Mouse (Mus musculus) frontal cortex, adult 2 months (tissue): ENCODE data around the gene Yjefn3. TPM values are rescaled to one million over a fixed set of nuclear protein-coding genes. Genes with fewer than 3 reads are reported as not detected.

ENCODE experiments used
- DNase-seq, 2 experiments: peaks; one replicate each; pipeline ENCODE4 v3.0.0; 2022; ENCODE audit warnings: low spot score in 1 of 2; ENCODE audit errors: extremely low spot score in 1 of 2
- polyA plus RNA-seq: library from polyadenylated mRNA; depleted of rRNA; stranded (reverse); fragments of >200 nt; gene quantifications from 2 replicates; pipeline ENCODE4 v1.2.3, GENCODE M21; 2012

Yjefn3 gene
- polyA plus RNA-seq, 1 experiment, result 41.1 TPM

GRCm38 (mm10) chr8:69911917-69912316 lies 9.4 kb upstream of the Yjefn3 start:
- DNase-seq, result no peak

- DNase-seq, result no peak
Observed at GRCm38 (mm10) chr8:69907106-69907505, 4.6 kb upstream of the Yjefn3 start.

- DNase-seq, result no peak
Observed at GRCm38 (mm10) chr8:69906260-69906659, 3.7 kb upstream of the Yjefn3 start.

GRCm38 (mm10) chr8:69904096-69904495 lies 1.6 kb upstream of the Yjefn3 start:
- no peak for DNase-seq

GRCm38 (mm10) chr8:69903063-69903542 lies 591 bp upstream of the Yjefn3 start:
- peak; percentile 99 to 100 for DNase-seq

- peak; percentile 90 to 98 for DNase-seq
Observed at GRCm38 (mm10) chr8:69901484-69902162, 889 bp downstream of the Yjefn3 start.

GRCm38 (mm10) chr8:69900895-69901451 lies 1.5 kb downstream of the Yjefn3 start:
- no peak for DNase-seq

GRCm38 (mm10) chr8:69899876-69900275 lies 2.6 kb downstream of the Yjefn3 start:
- no peak for DNase-seq

GRCm38 (mm10) chr8:69897857-69898256 lies 4.7 kb downstream of the Yjefn3 start:
- no peak for DNase-seq

GRCm38 (mm10) chr8:69895772-69896451 lies 6.6 kb downstream of the Yjefn3 start:
- no peak for DNase-seq

- DNase-seq, result no peak
Observed at GRCm38 (mm10) chr8:69894836-69895332, 7.6 kb downstream of the Yjefn3 start.

- peak in 1 of 2 experiments; percentile 69 for DNase-seq
Observed at GRCm38 (mm10) chr8:69893863-69894262, 8.6 kb downstream of the Yjefn3 start.

- peak in 1 of 2 experiments; percentile 77 for DNase-seq
Observed at GRCm38 (mm10) chr8:69890813-69891241, 11.7 kb downstream of the Yjefn3 start.

GRCm38 (mm10) chr8:69888902-69889301 lies 13.6 kb downstream of the Yjefn3 start:
- no peak for DNase-seq

GRCm38 (mm10) chr8:69888244-69888866 lies 14.2 kb downstream of the Yjefn3 start:
- DNase-seq, result no peak

GRCm38 (mm10) chr8:69887289-69888243 lies 14.9 kb downstream of the Yjefn3 start, which contains the start of gene Cilp2:
Cilp2 (minus strand) TSS chr8:69887687.
- DNase-seq, result no peak

GRCm38 (mm10) chr8:69884141-69884540 lies 18.4 kb downstream of the Yjefn3 start:
- DNase-seq, result no peak

- DNase-seq, result no peak
Observed at GRCm38 (mm10) chr8:69882833-69883600, 19.5 kb downstream of the Yjefn3 start.
